Mouse (Mus musculus) cerebellum, adult 2 months (tissue): Measurements from ENCODE around the gene Phospho1. TPM values are rescaled to one million over a fixed set of nuclear protein-coding genes. Genes with fewer than 3 reads are reported as not detected.

Experiments used
- DNase-seq, 2 experiments: peaks; one replicate each; pipeline ENCODE4 v3.0.0; 2021
- H3K27ac ChIP-seq: fragments of 200-500 bp; 2 replicates; pipeline ENCODE4 v1.5.1; 2012; ENCODE audit warnings: low read length, control low read depth, inconsistent platforms; ENCODE audit not compliant: insufficient read depth
- H3K27me3 ChIP-seq: fragments of 200-500 bp; 2 replicates; pipeline ENCODE4 v1.6.1; 2012; ENCODE audit warnings: inconsistent platforms, mild to moderate bottlenecking, low read length, moderate library complexity; ENCODE audit not compliant: control insufficient read depth, insufficient read depth
- H3K4me1 ChIP-seq: fragments of 200-500 bp; 2 replicates; pipeline ENCODE4 v1.6.1; 2011; ENCODE audit warnings: low read length; ENCODE audit not compliant: control insufficient read depth, insufficient read depth
- H3K4me3 ChIP-seq: fragments of 200-500 bp; replicated peaks from 2 replicates; pipeline ENCODE3; 2011; ENCODE audit warnings: mild to moderate bottlenecking, low read depth, low read length, control low read depth; ENCODE audit not compliant: insufficient read depth
- CTCF ChIP-seq: fragments of 200-500 bp; IDR thresholded peaks from 2 replicates; pipeline ENCODE4 v1.5.1; 2011; ENCODE audit warnings: low read depth, mild to moderate bottlenecking, control low read depth, low read length, moderate library complexity, borderline replicate concordance; ENCODE audit not compliant: insufficient read depth
- POLR2A ChIP-seq: fragments of 200-500 bp; IDR thresholded peaks from 2 replicates; pipeline ENCODE4 v1.6.1; 2011; ENCODE audit warnings: low read length, control low read depth, borderline replicate concordance; ENCODE audit not compliant: insufficient read depth
- WGBS: fragments of 180-500 bp; shearing (Covaris S2); methylation state at CpG from one replicate; pipeline ENCODE4 v1.1.7; 2018; 5-methylcytosine and 5-hydroxymethylcytosine counted together
- polyA plus RNA-seq: library from polyadenylated mRNA; depleted of rRNA; stranded (reverse); fragments of >200 nt; gene quantifications from 2 replicates; pipeline ENCODE4 v1.2.3, GENCODE M21; 2012

Gene Phospho1
- polyA plus RNA-seq, 1 experiment, result 122 TPM

GRCm38 (mm10) chr11:95785675-95786074, 38.6 kb upstream of the Phospho1 start:
- no peaks in the 10 kb centered on the region for H3K4me1 ChIP-seq
- TF ChIP-seq POLR2A, result no peak
- peak; percentile 19; the same call in 1 of the 2 replicates for TF ChIP-seq CTCF
- H3K27ac ChIP-seq, result no peak overlapping the region
- no peak for DNase-seq
- H3K27me3 ChIP-seq, result no peaks in the 10 kb centered on the region
- no peak overlapping the region for H3K4me3 ChIP-seq
- 96% methylated on average over 4 of the region's 4 CpGs for WGBS

- no peak for DNase-seq
- no peaks in the 10 kb centered on the region for H3K4me1 ChIP-seq
- WGBS, result 71% methylated on average over 6 of the region's 6 CpGs
- no peak overlapping the region for H3K4me3 ChIP-seq
- TF ChIP-seq POLR2A (no peak), CTCF (no peak)
- H3K27ac ChIP-seq, result no peak overlapping the region
- H3K27me3 ChIP-seq, result no peaks in the 10 kb centered on the region
Measured at GRCm38 (mm10) chr11:95786511-95786910, 37.8 kb upstream of the Phospho1 start.

- Histone ChIP-seq H3K4me1 (peaks cover 2% of the 10 kb centered on the region), H3K27me3 (no peaks in the 10 kb centered on the region), H3K27ac (no peak overlapping the region), H3K4me3 (no peak overlapping the region)
- WGBS, result 90% methylated on average over 8 of the region's 8 CpGs
- DNase-seq, result no peak
- TF ChIP-seq CTCF (no peak), POLR2A (no peak)
Measured at GRCm38 (mm10) chr11:95789451-95789891, 34.8 kb upstream of the Phospho1 start.

- Histone ChIP-seq H3K27ac (no peak overlapping the region), H3K4me3 (no peak overlapping the region), H3K27me3 (no peaks in the 10 kb centered on the region), H3K4me1 (peaks cover 2% of the 10 kb centered on the region)
- TF ChIP-seq CTCF (no peak), POLR2A (no peak)
- DNase-seq, result peak; percentile 49 to 64
- WGBS, result 22% methylated on average over 13 of the region's 13 CpGs
Measured at GRCm38 (mm10) chr11:95791787-95792186, 32.5 kb upstream of the Phospho1 start.

GRCm38 (mm10) chr11:95792950-95793509, 31.3 kb upstream of the Phospho1 start:
- Histone ChIP-seq H3K4me1 (peaks cover 2% of the 10 kb centered on the region), H3K4me3 (no peak overlapping the region), H3K27ac (no peak overlapping the region), H3K27me3 (no peaks in the 10 kb centered on the region)
- WGBS, result 94% methylated on average over 8 of the region's 8 CpGs
- TF ChIP-seq POLR2A (no peak), CTCF (no peak)
- no peak for DNase-seq

GRCm38 (mm10) chr11:95794201-95794600, 30.1 kb upstream of the Phospho1 start:
- TF ChIP-seq POLR2A, result no peak
- TF ChIP-seq CTCF, result no peak
- no peak overlapping the region for H3K27ac ChIP-seq
- no peak overlapping the region for H3K4me3 ChIP-seq
- 68% methylated on average over 5 of the region's 5 CpGs for WGBS
- H3K4me1 ChIP-seq, result peaks cover 2% of the 10 kb centered on the region
- no peaks in the 10 kb centered on the region for H3K27me3 ChIP-seq
- DNase-seq, result no peak

GRCm38 (mm10) chr11:95795582-95795981, 28.7 kb upstream of the Phospho1 start:
- no peak for DNase-seq
- TF ChIP-seq CTCF, result no peak
- TF ChIP-seq POLR2A, result no peak
- 75% methylated on average over 5 of the region's 5 CpGs for WGBS
- Histone ChIP-seq H3K4me1 (peaks cover 2% of the 10 kb centered on the region), H3K4me3 (no peak overlapping the region), H3K27me3 (no peaks in the 10 kb centered on the region), H3K27ac (no peak overlapping the region)

GRCm38 (mm10) chr11:95805010-95805409, 19.3 kb upstream of the Phospho1 start:
- Histone ChIP-seq H3K4me1 (no peaks in the 10 kb centered on the region; the same call in 1 of the 2 replicates), H3K27ac (no peak overlapping the region), H3K4me3 (no peak overlapping the region), H3K27me3 (no peaks in the 10 kb centered on the region)
- TF ChIP-seq POLR2A, result no peak
- TF ChIP-seq CTCF, result no peak
- 80% methylated on average over 5 of the region's 5 CpGs for WGBS
- DNase-seq, result no peak
